Mouse (Mus musculus): ENCODE measurements at regions not wholly inside any gene's neighbourhood (a gene's known extent, or its start where the extent isn't known, plus 50 kb on each side); places are given as distances from the start of the nearest gene placed in this dataset.

DNA sequence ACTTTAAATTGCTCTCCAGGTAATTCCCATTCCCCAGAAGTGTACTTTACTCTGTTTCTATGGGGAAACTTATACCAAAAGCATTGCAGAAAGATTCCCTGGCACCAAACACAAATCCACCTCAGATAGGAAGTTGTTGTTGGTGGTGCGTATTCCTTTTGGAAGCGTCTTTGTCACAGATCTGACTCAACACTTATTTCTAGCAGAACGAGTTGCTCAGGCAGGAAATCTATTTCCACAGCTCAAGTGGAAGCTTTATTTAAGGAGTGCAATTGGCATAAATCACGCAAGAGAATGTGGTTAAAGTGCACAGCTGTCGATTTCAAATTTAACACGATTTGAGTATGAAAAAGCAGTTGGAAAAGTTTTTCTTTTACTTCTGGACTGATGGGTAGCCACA lies 436.9 kb upstream of the Ghitm start:
- TF ChIP-seq CTCF (IDR thresholded peaks at IDR 0.05; ENCODE audit: low read depth, low read length) (no peak), POLR2A (IDR thresholded peaks at IDR 0.05; ENCODE audit: extremely low read depth, insufficient read depth, low read length) (no peak)
